10 mouse cellular contexts compared by ENCODE assay signal in genomic region chr4:133832945-133833874, GRCm38 (mm10). TPM values are rescaled to one million over a fixed set of nuclear protein-coding genes. Genes with fewer than 3 reads are reported as not detected.
DNase-seq lines count a peak whose midpoint lies in the region; ATAC-seq and TF ChIP-seq lines count a peak whose summit lies in the region.
"Had no signal": no experiment of that assay in that cellular context is flagged by ENCODE, and none has a peak within 500 bp of the region (broad histone marks: within the 10 kb centered on the region; RNA-seq: fewer than 3 reads in every experiment).

No protein-coding gene starts in this region.

- peak; percentile 36 for TF ChIP-seq CTCF in forebrain, postnatal 0 days (IDR thresholded peaks at IDR 0.05; ENCODE audit: low read depth)
- TF ChIP-seq CTCF in stomach, postnatal 0 days (IDR thresholded peaks at IDR 0.05; ENCODE audit: low read depth): peak; percentile 65

- no peaks in the 10 kb centered on the region for H3K4me1 ChIP-seq in forebrain, postnatal 0 days (ENCODE audit: insufficient read depth)
- peaks cover 14% of the 10 kb centered on the region for H3K4me1 ChIP-seq in forebrain, embryonic 15.5 days
- no peaks in the 10 kb centered on the region for H3K4me1 ChIP-seq in stomach, postnatal 0 days (replicated peaks; ENCODE audit: control insufficient read depth, insufficient read depth)

- WGBS in forebrain, postnatal 0 days: 73% methylated on average over 15 of the region's 15 CpGs
- WGBS in forebrain, embryonic 15.5 days: 72% methylated on average over 15 of the region's 15 CpGs
- 40% methylated on average over 15 of the region's 15 CpGs for WGBS in stomach, postnatal 0 days

- no peak for TF ChIP-seq EP300 in stomach, postnatal 0 days (optimal IDR thresholded peaks at IDR 0.05)

- DNase-seq in forebrain, postnatal 0 days: no peak
- DNase-seq in testis, postnatal 10 days (ENCODE audit: low spot score): peak; percentile 65
- no peak for DNase-seq in testis, postnatal 14 days (ENCODE audit: low spot score)
- peak; percentile 41 for DNase-seq in kidney, postnatal 14 days
- peak; percentile 78 for DNase-seq in stomach, postnatal 0 days (ENCODE audit: low spot score)
- DNase-seq in thymus, postnatal 0 days (ENCODE audit: low spot score): no peak
- DNase-seq in cerebellum, postnatal 36 days: no peak
- DNase-seq: cerebellum, adult 9-11 months had no signal

- H3K4me2 ChIP-seq in forebrain, postnatal 0 days (ENCODE audit: low read depth): no peak overlapping the region
- no peak overlapping the region for H3K4me2 ChIP-seq in forebrain, embryonic 15.5 days (replicated peaks)
- no peak overlapping the region for H3K4me2 ChIP-seq in stomach, postnatal 0 days (replicated peaks; ENCODE audit: low read depth)
- H3K4me2 ChIP-seq: limb, embryonic 15.5 days had no signal

- no peak overlapping the region for H3K4me3 ChIP-seq in forebrain, postnatal 0 days (ENCODE audit: low read depth, low read length)
- H3K4me3 ChIP-seq in forebrain, embryonic 15.5 days: no peak overlapping the region
- no peak overlapping the region for H3K4me3 ChIP-seq in stomach, postnatal 0 days (ENCODE audit: low read depth, low read length)
- H3K4me3 ChIP-seq: limb, embryonic 15.5 days had no signal

- H3K9ac ChIP-seq in forebrain, postnatal 0 days: no peak overlapping the region
- no peak overlapping the region for H3K9ac ChIP-seq in forebrain, embryonic 15.5 days (replicated peaks)
- no peak overlapping the region for H3K9ac ChIP-seq in stomach, postnatal 0 days (ENCODE audit: low read length)
- H3K9ac ChIP-seq: limb, embryonic 15.5 days had no signal

- no peaks in the 10 kb centered on the region for H3K27me3 ChIP-seq in forebrain, postnatal 0 days (ENCODE audit: insufficient read depth, low read length)
- H3K27me3 ChIP-seq in forebrain, embryonic 15.5 days: peaks cover 2% of the 10 kb centered on the region; the same call in 1 of the 2 replicates
- no peaks in the 10 kb centered on the region for H3K27me3 ChIP-seq in stomach, postnatal 0 days (ENCODE audit: control insufficient read depth, insufficient read depth, low read length)

- H3K27ac ChIP-seq in forebrain, postnatal 0 days (ENCODE audit: low read depth, low read length): no peak overlapping the region
- no peak overlapping the region for H3K27ac ChIP-seq in forebrain, embryonic 15.5 days (replicated peaks)
- no peak overlapping the region for H3K27ac ChIP-seq in stomach, postnatal 0 days (replicated peaks)
- H3K27ac ChIP-seq: limb, embryonic 15.5 days had no signal

- ATAC-seq in forebrain, postnatal 0 days: no peak
- ATAC-seq in forebrain, embryonic 15.5 days (replicated peaks): no peak
- ATAC-seq in stomach, postnatal 0 days (ENCODE audit: low FRiP score, low TSS enrichment): peak; percentile 81

- H3K9me3 ChIP-seq in forebrain, postnatal 0 days (ENCODE audit: low read length): no peaks in the 10 kb centered on the region
- no peaks in the 10 kb centered on the region for H3K9me3 ChIP-seq in forebrain, embryonic 15.5 days
- no peaks in the 10 kb centered on the region for H3K9me3 ChIP-seq in stomach, postnatal 0 days (ENCODE audit: control insufficient read depth, low read length)
- H3K9me3 ChIP-seq: limb, embryonic 15.5 days had no signal

- no peaks in the 10 kb centered on the region for H3K36me3 ChIP-seq in forebrain, postnatal 0 days (ENCODE audit: insufficient read depth)
- H3K36me3 ChIP-seq in forebrain, embryonic 15.5 days: no peaks in the 10 kb centered on the region
- no peaks in the 10 kb centered on the region for H3K36me3 ChIP-seq in stomach, postnatal 0 days (ENCODE audit: control insufficient read depth, insufficient read depth, low read length)
- H3K36me3 ChIP-seq: limb, embryonic 15.5 days had no signal

RNA-seq across cellular contexts. Expression of gene Rps6ka1, which starts 54.4 kb away (rescaled TPM):
- 21.2 and 21.4 TPM in 2 replicates for total RNA-seq in forebrain, postnatal 0 days (2014; rRNA removed)
- polyA plus RNA-seq in forebrain, postnatal 0 days (2015; fragmentation: Nextera tagmentation; extraction: Ambion mirVana): 14.3 and 19.4 TPM in 2 replicates
- 15.6 and 16.5 TPM in 2 replicates for polyA plus RNA-seq in forebrain, embryonic 15.5 days (2015; fragmentation: Nextera tagmentation; extraction: Ambion mirVana)
- 45.5 and 46.0 TPM in 2 replicates for polyA plus RNA-seq in stomach, postnatal 0 days (2015; fragmentation: Nextera tagmentation; extraction: Ambion mirVana)
- 37.3 and 38.8 TPM in 2 replicates for polyA plus RNA-seq in thymus, postnatal 0 days (2015; fragmentation: Nextera tagmentation; extraction: Ambion mirVana)

Comparison
In these comparisons a context has a peak if more than half of its experiments do, and no peak if none do; other contexts are left out.
1. DNase-seq: peak in testis, postnatal 10 days (single experiment), kidney, postnatal 14 days (single experiment) and stomach, postnatal 0 days (single experiment); none in forebrain, postnatal 0 days (single experiment), testis, postnatal 14 days (single experiment), thymus, postnatal 0 days (single experiment) and cerebellum, postnatal 36 days (0 of 2).